Mouse (Mus musculus) E14TG2a.4 (cell line): Measurements from ENCODE around the gene Adssl1.

Source experiments
- CTCF ChIP-seq: conservative IDR thresholded peaks from 2 replicates; pipeline ENCODE4 v1.5.1; 2014; ENCODE audit warnings: low read length
- NANOG ChIP-seq: IDR thresholded peaks from 2 replicates; pipeline ENCODE4 v1.6.1; 2014; ENCODE audit warnings: borderline replicate concordance, low read length, mixed read lengths
- POU5F1 ChIP-seq: IDR thresholded peaks from 2 replicates; pipeline ENCODE4 v1.6.1; 2014; ENCODE audit warnings: low read length, borderline replicate concordance

DNA sequence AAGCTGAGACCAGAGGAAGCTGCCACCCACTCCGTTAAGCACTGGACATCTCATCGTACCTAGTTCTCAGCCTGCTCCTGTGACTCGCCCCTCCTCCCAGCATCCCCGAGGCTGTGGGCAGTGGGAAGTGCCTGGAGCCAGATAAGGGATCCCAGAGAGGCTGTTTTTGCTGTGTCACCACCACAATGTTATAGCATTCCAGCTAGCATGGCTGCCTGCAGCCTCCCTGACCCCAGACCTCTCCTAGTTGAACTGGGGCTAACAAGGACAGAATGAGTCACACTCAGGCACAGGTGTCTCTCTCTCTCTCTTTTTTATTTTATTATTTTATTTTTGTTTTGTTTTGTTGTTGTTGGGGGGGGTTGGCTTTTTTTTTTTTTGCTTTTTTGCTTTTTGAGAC lies 20.6 kb upstream of the Adssl1 start:
- no peak for TF ChIP-seq CTCF
- TF ChIP-seq NANOG = no peak
- no peak for TF ChIP-seq POU5F1
